Mouse (Mus musculus) spleen, postnatal 4 days (tissue): ENCODE measurements around the gene Abcb11.

Experiments
- DNase-seq, 2 experiments: peaks; one replicate each; pipeline ENCODE4 v3.0.0; 2022; ENCODE audit warnings: low spot score in 2 of 2

Abcb11 gene

GRCm38 (mm10) chr2:69264069-69264618, 78.3 kb downstream of the Abcb11 start:
- no peak for DNase-seq

- no peak for DNase-seq
Measured at GRCm38 (mm10) chr2:69248221-69248755, 94.1 kb downstream of the Abcb11 start.

- DNase-seq, result no peak
Measured at GRCm38 (mm10) chr2:69247081-69247480, 95.3 kb downstream of the Abcb11 start.

GRCm38 (mm10) chr2:69244924-69245323, 97.5 kb downstream of the Abcb11 start:
- no peak for DNase-seq

GRCm38 (mm10) chr2:69239315-69239714, 103.1 kb downstream of the Abcb11 start:
- no peak for DNase-seq

GRCm38 (mm10) chr2:69234976-69235678, 107.3 kb downstream of the Abcb11 start:
- no peak for DNase-seq

GRCm38 (mm10) chr2:69232101-69232500, 110.3 kb downstream of the Abcb11 start:
- no peak for DNase-seq

- no peak for DNase-seq
Measured at GRCm38 (mm10) chr2:69230137-69230536, 112.3 kb downstream of the Abcb11 start.

GRCm38 (mm10) chr2:69228635-69229034, 113.8 kb downstream of the Abcb11 start:
- no peak for DNase-seq

- DNase-seq, result no peak
Measured at GRCm38 (mm10) chr2:69226876-69227275, 115.5 kb downstream of the Abcb11 start.

- DNase-seq, result no peak
Measured at GRCm38 (mm10) chr2:69224724-69225123, 117.7 kb downstream of the Abcb11 start.

GRCm38 (mm10) chr2:69222815-69223214, 119.6 kb downstream of the Abcb11 start:
- DNase-seq, result no peak

- no peak for DNase-seq
Measured at GRCm38 (mm10) chr2:69221868-69222416, 120.5 kb downstream of the Abcb11 start.

GRCm38 (mm10) chr2:69215242-69215641, 127.2 kb downstream of the Abcb11 start:
- DNase-seq, result no peak

- no peak for DNase-seq
Measured at GRCm38 (mm10) chr2:69212652-69213051, 129.8 kb downstream of the Abcb11 start.

- DNase-seq, result no peak
Measured at GRCm38 (mm10) chr2:69210773-69211172, 131.6 kb downstream of the Abcb11 start, which contains the start of gene G6pc2. Gene G6pc2 (plus strand): TSS chr2:69211073.

- DNase-seq, result no peak
Measured at GRCm38 (mm10) chr2:69209684-69210083, 132.7 kb downstream of the Abcb11 start.

- no peak for DNase-seq
Measured at GRCm38 (mm10) chr2:69206523-69206922, 135.9 kb downstream of the Abcb11 start.

GRCm38 (mm10) chr2:69205791-69206351, 136.5 kb downstream of the Abcb11 start, which contains the start of gene Spc25:
Gene Spc25 (minus strand): TSS chr2:69206194.
- DNase-seq, result peak; percentile 90 to 91

- no peak for DNase-seq
Measured at GRCm38 (mm10) chr2:69205185-69205584, 137.2 kb downstream of the Abcb11 start.

- DNase-seq, result no peak
Measured at GRCm38 (mm10) chr2:69193555-69193954, 148.9 kb downstream of the Abcb11 start.

- DNase-seq, result no peak
Measured at GRCm38 (mm10) chr2:69191059-69191458, 151.4 kb downstream of the Abcb11 start.

GRCm38 (mm10) chr2:69189222-69189621, 153.2 kb downstream of the Abcb11 start:
- DNase-seq, result no peak
